Mouse (Mus musculus): ENCODE measurements around the gene Zfp277. TPM values are rescaled to one million over a fixed set of nuclear protein-coding genes. Genes with fewer than 3 reads are reported as not detected.
A peak's percentile ranks its signal among the peaks of the same experiment; 100 is the strongest.

The Zfp277 gene
- polyA plus RNA-seq, 1 experiment from 2014 or later, result 21.3 TPM

GRCm38 (mm10) chr12:40335303-40335702, 110.4 kb downstream of the Zfp277 start:
- no peak for DNase-seq (ENCODE audit: low spot score)
- peak; percentile 96 for ATAC-seq (ENCODE audit: low FRiP score, low TSS enrichment)
- no peak overlapping the region for H3K9ac ChIP-seq (ENCODE audit: low read length)
- no peaks in the 10 kb centered on the region for H3K27me3 ChIP-seq (ENCODE audit: control insufficient read depth, insufficient read depth, low read length)
- H3K4me1 ChIP-seq (replicated peaks; ENCODE audit: control insufficient read depth, insufficient read depth), result no peaks in the 10 kb centered on the region
- 63% methylated on average over 3 of the region's 3 CpGs for WGBS
- no peaks in the 10 kb centered on the region for H3K9me3 ChIP-seq (ENCODE audit: control insufficient read depth, low read length)
- no peak overlapping the region for H3K4me3 ChIP-seq (ENCODE audit: low read depth, low read length)
- H3K36me3 ChIP-seq (ENCODE audit: control insufficient read depth, insufficient read depth, low read length), result no peaks in the 10 kb centered on the region
- no peak overlapping the region for H3K27ac ChIP-seq (replicated peaks)
- TF ChIP-seq CTCF (IDR thresholded peaks at IDR 0.05; ENCODE audit: low read depth), result no peak
- TF ChIP-seq EP300 (optimal IDR thresholded peaks at IDR 0.05), result no peak
- H3K4me2 ChIP-seq (replicated peaks; ENCODE audit: low read depth), result no peak overlapping the region

- DNase-seq (ENCODE audit: low spot score), result no peak
- no peak overlapping the region for H3K27ac ChIP-seq (replicated peaks)
- no peak overlapping the region for H3K9ac ChIP-seq (ENCODE audit: low read length)
- H3K36me3 ChIP-seq (ENCODE audit: control insufficient read depth, insufficient read depth, low read length), result no peaks in the 10 kb centered on the region
- no peak overlapping the region for H3K4me3 ChIP-seq (ENCODE audit: low read depth, low read length)
- no peak for ATAC-seq (ENCODE audit: low FRiP score, low TSS enrichment)
- no peaks in the 10 kb centered on the region for H3K9me3 ChIP-seq (ENCODE audit: control insufficient read depth, low read length)
- no peak overlapping the region for H3K4me2 ChIP-seq (replicated peaks; ENCODE audit: low read depth)
- TF ChIP-seq EP300 (optimal IDR thresholded peaks at IDR 0.05) (no peak), CTCF (IDR thresholded peaks at IDR 0.05; ENCODE audit: low read depth) (no peak)
- no peaks in the 10 kb centered on the region for H3K27me3 ChIP-seq (ENCODE audit: control insufficient read depth, insufficient read depth, low read length)
- no peaks in the 10 kb centered on the region for H3K4me1 ChIP-seq (replicated peaks; ENCODE audit: control insufficient read depth, insufficient read depth)
- 95% methylated on average over 3 of the region's 3 CpGs for WGBS
Measured at GRCm38 (mm10) chr12:40331467-40331866, 114.2 kb downstream of the Zfp277 start.

- no peak for TF ChIP-seq EP300 (optimal IDR thresholded peaks at IDR 0.05)
- TF ChIP-seq CTCF (IDR thresholded peaks at IDR 0.05; ENCODE audit: low read depth), result no peak
- no peaks in the 10 kb centered on the region for H3K9me3 ChIP-seq (ENCODE audit: control insufficient read depth, low read length)
- H3K9ac ChIP-seq (ENCODE audit: low read length), result no peak overlapping the region
- DNase-seq (ENCODE audit: low spot score) (no peak), ATAC-seq (ENCODE audit: low FRiP score, low TSS enrichment) (no peak)
- no peaks in the 10 kb centered on the region for H3K36me3 ChIP-seq (ENCODE audit: control insufficient read depth, insufficient read depth, low read length)
- no peaks in the 10 kb centered on the region for H3K27me3 ChIP-seq (ENCODE audit: control insufficient read depth, insufficient read depth, low read length)
- H3K4me3 ChIP-seq (ENCODE audit: low read depth, low read length), result no peak overlapping the region
- H3K4me1 ChIP-seq (replicated peaks; ENCODE audit: control insufficient read depth, insufficient read depth), result no peaks in the 10 kb centered on the region
- no peak overlapping the region for H3K27ac ChIP-seq (replicated peaks)
- 54% methylated on average over 5 of the region's 5 CpGs for WGBS
- no peak overlapping the region for H3K4me2 ChIP-seq (replicated peaks; ENCODE audit: low read depth)
Measured at GRCm38 (mm10) chr12:40327012-40327660, 118.6 kb downstream of the Zfp277 start.

- Histone ChIP-seq H3K36me3 (ENCODE audit: control insufficient read depth, insufficient read depth, low read length) (no peaks in the 10 kb centered on the region), H3K9me3 (ENCODE audit: control insufficient read depth, low read length) (no peaks in the 10 kb centered on the region), H3K9ac (ENCODE audit: low read length) (no peak overlapping the region), H3K4me1 (replicated peaks; ENCODE audit: control insufficient read depth, insufficient read depth) (no peaks in the 10 kb centered on the region), H3K4me2 (replicated peaks; ENCODE audit: low read depth) (no peak overlapping the region), H3K27ac (replicated peaks) (no peak overlapping the region), H3K4me3 (ENCODE audit: low read depth, low read length) (no peak overlapping the region), H3K27me3 (ENCODE audit: control insufficient read depth, insufficient read depth, low read length) (no peaks in the 10 kb centered on the region)
- 88% methylated on average over 5 of the region's 5 CpGs for WGBS
- ATAC-seq (ENCODE audit: low FRiP score, low TSS enrichment) (no peak), DNase-seq (ENCODE audit: low spot score) (no peak)
- TF ChIP-seq CTCF (IDR thresholded peaks at IDR 0.05; ENCODE audit: low read depth), result no peak
- no peak for TF ChIP-seq EP300 (optimal IDR thresholded peaks at IDR 0.05)
Measured at GRCm38 (mm10) chr12:40325582-40325981, 120.1 kb downstream of the Zfp277 start.

- DNase-seq (ENCODE audit: low spot score) (no peak), ATAC-seq (ENCODE audit: low FRiP score, low TSS enrichment) (no peak)
- no peak overlapping the region for H3K4me3 ChIP-seq (ENCODE audit: low read depth, low read length)
- no peaks in the 10 kb centered on the region for H3K36me3 ChIP-seq (ENCODE audit: control insufficient read depth, insufficient read depth, low read length)
- no peaks in the 10 kb centered on the region for H3K4me1 ChIP-seq (replicated peaks; ENCODE audit: control insufficient read depth, insufficient read depth)
- H3K27me3 ChIP-seq (ENCODE audit: control insufficient read depth, insufficient read depth, low read length), result no peaks in the 10 kb centered on the region
- H3K4me2 ChIP-seq (replicated peaks; ENCODE audit: low read depth), result no peak overlapping the region
- WGBS, result 76% methylated on average over 5 of the region's 5 CpGs
- no peaks in the 10 kb centered on the region for H3K9me3 ChIP-seq (ENCODE audit: control insufficient read depth, low read length)
- H3K27ac ChIP-seq (replicated peaks), result no peak overlapping the region
- no peak overlapping the region for H3K9ac ChIP-seq (ENCODE audit: low read length)
- TF ChIP-seq EP300 (optimal IDR thresholded peaks at IDR 0.05), result no peak
- no peak for TF ChIP-seq CTCF (IDR thresholded peaks at IDR 0.05; ENCODE audit: low read depth)
Measured at GRCm38 (mm10) chr12:40324819-40325218, 120.9 kb downstream of the Zfp277 start.

- WGBS, result 82% methylated on average over 2 of the region's 2 CpGs
Measured at GRCm38 (mm10) chr12:40315146-40315545, 130.6 kb downstream of the Zfp277 start.

More at GRCm38 (mm10) chr12:40315146-40315545, 130.6 kb downstream of the Zfp277 start:
- H3K4me1 ChIP-seq (replicated peaks; ENCODE audit: control insufficient read depth, insufficient read depth), result no peaks in the 10 kb centered on the region
- DNase-seq (ENCODE audit: low spot score) (no peak), ATAC-seq (ENCODE audit: low FRiP score, low TSS enrichment) (no peak)
- no peak overlapping the region for H3K9ac ChIP-seq (ENCODE audit: low read length)
- H3K4me3 ChIP-seq (ENCODE audit: low read depth, low read length), result no peak overlapping the region
- H3K9me3 ChIP-seq (ENCODE audit: control insufficient read depth, low read length), result no peaks in the 10 kb centered on the region
- H3K27ac ChIP-seq (replicated peaks), result no peak overlapping the region
- TF ChIP-seq CTCF (IDR thresholded peaks at IDR 0.05; ENCODE audit: low read depth), result no peak
- TF ChIP-seq EP300 (optimal IDR thresholded peaks at IDR 0.05), result no peak
- H3K36me3 ChIP-seq (ENCODE audit: control insufficient read depth, insufficient read depth, low read length), result no peaks in the 10 kb centered on the region
- H3K27me3 ChIP-seq (ENCODE audit: control insufficient read depth, insufficient read depth, low read length), result no peaks in the 10 kb centered on the region
- H3K4me2 ChIP-seq (replicated peaks; ENCODE audit: low read depth), result no peak overlapping the region
